ENCODE assay signal across 31 mouse cellular contexts in the genomic region with DNA sequence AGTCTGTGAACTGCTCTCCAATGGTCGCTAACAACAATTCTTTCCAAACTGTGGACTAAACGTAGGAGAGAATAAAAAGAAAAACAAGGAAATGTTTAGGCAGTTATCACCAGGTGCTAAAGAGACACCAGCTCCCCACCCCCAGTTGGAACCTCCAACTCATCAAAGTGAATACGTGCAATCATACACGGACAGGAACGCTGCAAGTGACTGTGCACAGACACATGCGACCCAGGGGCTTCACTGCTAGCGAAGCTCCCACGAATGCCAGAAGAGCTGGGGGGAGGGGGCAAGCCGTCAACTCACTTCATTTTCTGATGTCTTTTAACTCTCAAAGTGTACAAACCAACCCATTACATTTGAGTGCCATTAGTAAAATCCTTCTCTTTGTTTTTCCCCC. TPM values are rescaled to one million over a fixed set of nuclear protein-coding genes. Genes with fewer than 3 reads are reported as not detected.
DNase-seq lines count a peak whose midpoint lies in the region; ATAC-seq and TF ChIP-seq lines count a peak whose summit lies in the region.
"Had no signal": no experiment of that assay in that cellular context is flagged by ENCODE, and none has a peak within 500 bp of the region (broad histone marks: within the 10 kb centered on the region; RNA-seq: fewer than 3 reads in every experiment).

No protein-coding gene starts in this region.

- H3K4me2 ChIP-seq in midbrain, embryonic 11.5 days = no peak overlapping the region
- H3K4me2 ChIP-seq in midbrain, postnatal 0 days (ENCODE audit: low read depth, low read length, poor library complexity, severe bottlenecking) = no peak overlapping the region
- H3K4me2 ChIP-seq: embryonic facial prominence, embryonic 13.5 days; forebrain, embryonic 13.5 days; heart, embryonic 12.5 days; heart, embryonic 15.5 days; hindbrain, embryonic 13.5 days had no signal

- H3K4me3 ChIP-seq in midbrain, embryonic 11.5 days (ENCODE audit: low read depth, low read length) = no peak overlapping the region
- no peak overlapping the region for H3K4me3 ChIP-seq in midbrain, postnatal 0 days (ENCODE audit: low read depth, low read length)
- H3K4me3 ChIP-seq: embryonic facial prominence, embryonic 10.5 days; embryonic facial prominence, embryonic 13.5 days; erythroblast, embryonic 14.5 days; forebrain, embryonic 13.5 days; heart, embryonic 12.5 days; heart, embryonic 15.5 days; hindbrain, embryonic 10.5 days; hindbrain, embryonic 13.5 days had no signal

- no peak for ATAC-seq in midbrain, embryonic 11.5 days (ENCODE audit: low FRiP score)
- no peak for ATAC-seq in midbrain, postnatal 0 days (ENCODE audit: low FRiP score)
- ATAC-seq: CD4-positive, CD25-positive, alpha-beta regulatory T cell, adult 4 months; forebrain, embryonic 13.5 days; forebrain, embryonic 16.5 days; hindbrain, embryonic 16.5 days had no signal

- H3K27me3 ChIP-seq in midbrain, embryonic 11.5 days (ENCODE audit: control insufficient read depth, insufficient read depth, low read length) = no peaks in the 10 kb centered on the region
- no peaks in the 10 kb centered on the region for H3K27me3 ChIP-seq in midbrain, postnatal 0 days (ENCODE audit: insufficient read depth, low read length)
- H3K27me3 ChIP-seq: embryonic facial prominence, embryonic 13.5 days; forebrain, embryonic 13.5 days; heart, embryonic 12.5 days; heart, embryonic 15.5 days; hindbrain, embryonic 13.5 days had no signal

- no peaks in the 10 kb centered on the region for H3K36me3 ChIP-seq in midbrain, embryonic 11.5 days (ENCODE audit: control insufficient read depth, insufficient read depth, low read length)
- H3K36me3 ChIP-seq in midbrain, postnatal 0 days (ENCODE audit: insufficient read depth, low read length) = peaks cover 10% of the 10 kb centered on the region

- H3K27ac ChIP-seq in midbrain, embryonic 11.5 days (ENCODE audit: low read depth, low read length) = no peak overlapping the region
- no peak overlapping the region for H3K27ac ChIP-seq in midbrain, postnatal 0 days (ENCODE audit: low read depth, low read length)
- H3K27ac ChIP-seq: embryonic facial prominence, embryonic 10.5 days; embryonic facial prominence, embryonic 13.5 days; heart, embryonic 15.5 days; hindbrain, embryonic 10.5 days; hindbrain, embryonic 13.5 days had no signal

- no peak overlapping the region for H3K9ac ChIP-seq in midbrain, embryonic 11.5 days (ENCODE audit: low read length)
- H3K9ac ChIP-seq in midbrain, postnatal 0 days (replicated peaks; ENCODE audit: low read length, poor library complexity, severe bottlenecking) = no peak overlapping the region
- H3K9ac ChIP-seq: embryonic facial prominence, embryonic 13.5 days; forebrain, embryonic 13.5 days; heart, embryonic 12.5 days; heart, embryonic 15.5 days; hindbrain, embryonic 13.5 days had no signal

- no peaks in the 10 kb centered on the region for H3K9me3 ChIP-seq in midbrain, embryonic 11.5 days (ENCODE audit: control insufficient read depth, low read length)
- no peaks in the 10 kb centered on the region for H3K9me3 ChIP-seq in midbrain, postnatal 0 days (ENCODE audit: low read length)
- H3K9me3 ChIP-seq: embryonic facial prominence, embryonic 10.5 days; embryonic facial prominence, embryonic 13.5 days; forebrain, embryonic 13.5 days; heart, embryonic 12.5 days; heart, embryonic 15.5 days; hindbrain, embryonic 10.5 days; hindbrain, embryonic 13.5 days had no signal

- peak; percentile 75 for DNase-seq in midbrain, embryonic 11.5 days (ENCODE audit: low spot score, missing footprints)
- DNase-seq in midbrain, postnatal 0 days (ENCODE audit: low spot score) = no peak
- peak; percentile 56 for DNase-seq in thymus, postnatal 0 days (ENCODE audit: low spot score)
- DNase-seq in thymus, postnatal 25 days = peak; percentile 50
- DNase-seq in frontal cortex, postnatal 10 days (ENCODE audit: low spot score in 2 of 2) = no peak
- DNase-seq in natural killer cell, adult 2 months (ENCODE audit: low spot score in 2 of 2) = no peak
- DNase-seq: adrenal gland, adult 2 months; adrenal gland, postnatal 14 days; cerebellum, adult 11 months; cerebellum, adult 2 months; cerebellum, adult 9-11 months; cerebellum, postnatal 36 days; embryo, embryonic 11 days; gastrocnemius, postnatal 10 days; gastrocnemius, postnatal 36 days; heart, postnatal 10 days; heart, postnatal 36 days had no signal

- WGBS in midbrain, embryonic 11.5 days = 79% methylated on average over 9 of the region's 9 CpGs
- WGBS in midbrain, postnatal 0 days = 55% methylated on average over 9 of the region's 9 CpGs

- no peak for TF ChIP-seq CTCF in midbrain, postnatal 0 days (IDR thresholded peaks at IDR 0.05)

- 0 out of 2 replicates have a peak, but pooled peaks cover 3% of the 10 kb centered on the region for H3K4me1 ChIP-seq in midbrain, embryonic 11.5 days (ENCODE audit: control insufficient read depth, insufficient read depth, low read length)
- H3K4me1 ChIP-seq in midbrain, postnatal 0 days (ENCODE audit: insufficient read depth, low read length) = no peaks in the 10 kb centered on the region
- H3K4me1 ChIP-seq: embryonic facial prominence, embryonic 13.5 days; heart, embryonic 12.5 days; heart, embryonic 15.5 days had no signal

RNA-seq across cellular contexts. Expression of a gene that starts 30.4 kb away (rescaled TPM):
- polyA plus RNA-seq in midbrain, embryonic 11.5 days (2014; fragmentation: Nextera tagmentation; extraction: Ambion mirVana) = 16.2 and 17.5 TPM in 2 replicates
- total RNA-seq in midbrain, postnatal 0 days (2014; rRNA removed) = 8.4 and 10.6 TPM in 2 replicates
- 5.4 and 5.5 TPM in 2 replicates for polyA plus RNA-seq in midbrain, postnatal 0 days (2015; fragmentation: Nextera tagmentation; extraction: Ambion mirVana)
- 36.4 and 43.2 TPM in 2 replicates for polyA plus RNA-seq in thymus, postnatal 0 days (2015; fragmentation: Nextera tagmentation; extraction: Ambion mirVana)
- total RNA-seq: MEL had no signal
- polyA plus RNA-seq: erythroblast, embryonic 14.5 days had no signal

RNA-seq across cellular contexts. Expression of a gene that starts 30.5 kb away (rescaled TPM):
- polyA plus RNA-seq in midbrain, embryonic 11.5 days (2014; fragmentation: Nextera tagmentation; extraction: Ambion mirVana) = 2.5 and 3.4 TPM in 2 replicates
- 1.1 and 2.5 TPM in 2 replicates for total RNA-seq in midbrain, postnatal 0 days (2014; rRNA removed)
- 1.3 and 2.9 TPM in 2 replicates for polyA plus RNA-seq in midbrain, postnatal 0 days (2015; fragmentation: Nextera tagmentation; extraction: Ambion mirVana)
- polyA plus RNA-seq in thymus, postnatal 0 days (2015; fragmentation: Nextera tagmentation; extraction: Ambion mirVana) = 2.4 and 6.4 TPM in 2 replicates
- polyA plus RNA-seq: erythroblast, embryonic 14.5 days had no signal

RNA-seq across cellular contexts. Expression of a gene that starts 56.4 kb away (rescaled TPM):
- 3.0 and 3.8 TPM in 2 replicates for polyA plus RNA-seq in midbrain, embryonic 11.5 days (2014; fragmentation: Nextera tagmentation; extraction: Ambion mirVana)
- total RNA-seq in midbrain, postnatal 0 days (2014; rRNA removed) = 110 and 114 TPM in 2 replicates
- polyA plus RNA-seq in midbrain, postnatal 0 days (2015; fragmentation: Nextera tagmentation; extraction: Ambion mirVana) = 26.0 and 27.8 TPM in 2 replicates
- 1.7 and 2.3 TPM in 2 replicates for polyA plus RNA-seq in thymus, postnatal 0 days (2015; fragmentation: Nextera tagmentation; extraction: Ambion mirVana)
- total RNA-seq: granulocyte monocyte progenitor cell, adult 5-6 weeks; MEL had no signal
- polyA plus RNA-seq: C2C12; CD4-positive, CD25-positive, alpha-beta regulatory T cell, adult 4 months; erythroblast, embryonic 14.5 days had no signal

Comparison
In these comparisons a context has a peak if more than half of its experiments do, and no peak if none do; other contexts are left out.
1. DNase-seq: peak in midbrain, embryonic 11.5 days (single experiment), thymus, postnatal 0 days (single experiment) and thymus, postnatal 25 days (single experiment); none in midbrain, postnatal 0 days (single experiment), frontal cortex, postnatal 10 days (0 of 2) and natural killer cell, adult 2 months (0 of 2).